Mouse (Mus musculus): ENCODE results near the gene Tulp2. TPM values are rescaled to one million over a fixed set of nuclear protein-coding genes. Genes with fewer than 3 reads are reported as not detected.

Tulp2 gene
- polyA plus RNA-seq, 1 experiment from 2014 or later, result 1.8 TPM

DNA sequence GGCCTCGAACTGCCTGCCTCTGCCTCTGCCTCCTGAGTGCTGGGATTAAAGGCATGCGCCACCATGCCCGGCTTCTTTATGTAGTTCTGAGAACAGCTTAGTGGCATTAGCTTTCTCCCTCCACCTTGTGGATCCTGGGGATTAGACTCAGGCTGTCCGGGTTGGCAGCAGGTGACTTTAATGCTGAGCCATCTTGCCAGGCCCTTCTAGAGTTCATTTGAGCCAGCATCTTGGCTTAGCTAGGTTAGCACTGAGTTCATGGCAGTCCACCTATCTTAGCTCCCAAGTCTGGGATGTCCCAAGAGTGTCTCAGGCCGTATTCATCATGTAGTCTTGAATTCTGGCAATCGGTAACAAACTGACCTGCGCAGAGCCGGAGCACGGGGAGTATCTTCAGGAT lies 83.8 kb downstream of the Tulp2 start:
- H3K4me1 ChIP-seq, result peaks cover 25% of the 10 kb centered on the region
- 92% methylated on average over 9 of the region's 9 CpGs for WGBS
- no peak overlapping the region for H3K4me3 ChIP-seq (replicated peaks)

DNA sequence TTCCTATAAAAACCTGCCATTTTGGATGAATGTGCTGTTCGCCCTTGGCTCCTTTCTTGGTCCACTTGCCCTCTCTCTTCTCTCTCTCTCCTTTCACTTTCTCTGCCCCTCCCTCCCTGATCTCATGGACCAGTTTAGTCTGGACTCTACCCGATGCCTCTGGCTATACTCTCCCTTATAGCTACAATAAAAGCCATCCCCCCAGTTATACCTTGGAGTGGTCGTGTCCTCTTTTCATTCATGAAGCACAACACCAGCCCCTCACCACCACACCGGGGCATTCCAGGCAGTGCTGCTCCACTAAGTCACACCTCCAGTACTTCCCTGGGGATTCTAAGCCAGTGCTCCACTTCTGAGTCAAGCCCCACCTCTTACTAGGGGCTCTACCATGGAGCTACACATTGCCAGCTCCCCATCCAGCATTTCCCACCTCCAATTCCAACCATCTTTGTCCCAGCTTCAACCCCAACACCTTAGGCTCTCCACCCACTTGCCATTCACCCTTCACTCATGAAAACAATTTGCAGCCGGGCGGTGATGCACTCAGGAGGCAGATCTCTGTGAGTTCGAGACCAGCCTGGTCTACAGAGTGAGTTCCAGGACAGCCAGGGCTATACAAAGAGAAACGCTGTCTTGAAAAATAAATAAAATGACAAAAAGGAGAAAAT lies 85.6 kb downstream of the Tulp2 start:
- H3K4me3 ChIP-seq (replicated peaks), result no peak overlapping the region
- ATAC-seq (ENCODE audit: insufficient read depth, low FRiP score, low read depth), result no peak
- H3K9me3 ChIP-seq, result no peaks in the 10 kb centered on the region
- H3K4me1 ChIP-seq, result peaks cover 25% of the 10 kb centered on the region; the same call in 1 of the 2 replicates
- H3K36me3 ChIP-seq, result no peaks in the 10 kb centered on the region
- H3K27ac ChIP-seq, result peak overlapping the region; percentile 91
- H3K9ac ChIP-seq, result no peak overlapping the region
- no peaks in the 10 kb centered on the region for H3K27me3 ChIP-seq (replicated peaks)
- H3K4me2 ChIP-seq, result peak overlapping the region; percentile 78; the same call in 1 of the 2 replicates
- WGBS, result 69% methylated on average over 8 of the region's 8 CpGs

More for the DNA sequence above, 83.8 kb downstream of the Tulp2 start:
- no peak for ATAC-seq (ENCODE audit: insufficient read depth, low FRiP score, low read depth)
- H3K9me3 ChIP-seq, result no peaks in the 10 kb centered on the region
- H3K27ac ChIP-seq, result no peak overlapping the region
- H3K27me3 ChIP-seq (replicated peaks), result no peaks in the 10 kb centered on the region
- no peaks in the 10 kb centered on the region for H3K36me3 ChIP-seq
- no peak overlapping the region for H3K9ac ChIP-seq
- H3K4me2 ChIP-seq, result no peak overlapping the region

GRCm38 (mm10) chr7:45567780-45568516 lies 86.3 kb downstream of the Tulp2 start:
- Histone ChIP-seq H3K4me3 (replicated peaks) (peak overlapping the region; percentile 47), H3K27ac (peak overlapping the region; percentile 91), H3K9ac (0 out of 2 replicates have a peak overlapping the region, but pooled peaks have one; percentile 20), H3K4me1 (peaks cover 24% of the 10 kb centered on the region; the same call in 1 of the 2 replicates), H3K27me3 (replicated peaks) (no peaks in the 10 kb centered on the region), H3K4me2 (peak overlapping the region; percentile 78), H3K9me3 (no peaks in the 10 kb centered on the region), H3K36me3 (no peaks in the 10 kb centered on the region)
- 2% methylated on average over 24 of the region's 24 CpGs for WGBS
- peak; percentile 96 for ATAC-seq (ENCODE audit: insufficient read depth, low FRiP score, low read depth)

GRCm38 (mm10) chr7:45568601-45569473 lies 87.2 kb downstream of the Tulp2 start:
- no peaks in the 10 kb centered on the region for H3K36me3 ChIP-seq
- H3K4me1 ChIP-seq, result peaks cover 24% of the 10 kb centered on the region; the same call in 1 of the 2 replicates

GRCm38 (mm10) chr7:45570103-45570741 lies 88.5 kb downstream of the Tulp2 start, which contains the start of gene Bcat2:
Bcat2 (plus strand) TSS chr7:45570153.
- Histone ChIP-seq H3K9me3 (no peaks in the 10 kb centered on the region), H3K36me3 (no peaks in the 10 kb centered on the region), H3K27ac (peak within 1 kb of the TSS; percentile 91), H3K4me1 (peaks cover 24% of the 10 kb centered on the region; the same call in 1 of the 2 replicates), H3K27me3 (replicated peaks) (no peaks in the 10 kb centered on the region), H3K4me2 (peak within 1 kb of the TSS; percentile 76), H3K9ac (peak within 1 kb of the TSS; percentile 74), H3K4me3 (replicated peaks) (peak within 1 kb of the TSS; percentile 80)
- under 1% methylated on average over 38 of the region's 42 CpGs for WGBS
- peak; percentile 69 for ATAC-seq (ENCODE audit: insufficient read depth, low FRiP score, low read depth)

More at GRCm38 (mm10) chr7:45568601-45569473, 87.2 kb downstream of the Tulp2 start:
- WGBS, result 73% methylated on average over 10 of the region's 10 CpGs
- Histone ChIP-seq H3K4me3 (replicated peaks) (peak overlapping the region; percentile 47), H3K9me3 (no peaks in the 10 kb centered on the region), H3K4me2 (peak overlapping the region; percentile 78), H3K9ac (no peak overlapping the region), H3K27ac (peak overlapping the region; percentile 91), H3K27me3 (replicated peaks) (no peaks in the 10 kb centered on the region)
- peak; percentile 2; the same call in 1 of the 2 replicates for ATAC-seq (ENCODE audit: insufficient read depth, low FRiP score, low read depth)

DNA sequence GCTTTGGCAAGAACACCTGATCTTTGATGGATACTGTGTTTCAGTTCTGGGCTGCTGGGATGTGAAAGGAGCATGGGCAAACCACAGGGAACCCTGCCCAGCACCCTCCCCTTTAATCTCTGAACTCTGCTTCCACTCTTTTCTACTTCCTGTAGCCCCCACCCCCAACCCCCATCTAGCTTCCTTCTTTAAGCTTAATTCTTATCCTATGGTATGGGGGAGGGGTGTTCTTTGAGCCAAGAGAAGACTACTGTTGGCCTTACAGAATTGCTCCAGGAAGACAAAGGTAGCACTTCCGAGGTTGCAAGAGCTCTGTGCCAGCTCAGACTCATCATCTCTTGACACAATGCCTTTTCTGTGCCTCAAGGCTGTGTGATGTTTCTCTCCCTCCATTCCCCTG lies 90.3 kb downstream of the Tulp2 start:
- Histone ChIP-seq H3K27me3 (replicated peaks) (no peaks in the 10 kb centered on the region), H3K4me1 (peaks cover 24% of the 10 kb centered on the region; the same call in 1 of the 2 replicates), H3K36me3 (peaks cover 9% of the 10 kb centered on the region), H3K9me3 (no peaks in the 10 kb centered on the region), H3K4me3 (replicated peaks) (no peak overlapping the region), H3K4me2 (peak overlapping the region; percentile 76), H3K9ac (no peak overlapping the region), H3K27ac (peak overlapping the region; percentile 91; the same call in 1 of the 2 replicates)
- 38% methylated on average over 1 of the region's 1 CpGs for WGBS
- ATAC-seq (ENCODE audit: insufficient read depth, low FRiP score, low read depth), result no peak

Small RNAs within 50 kb of the gene (microRNA-seq; reads per million reads assigned to microRNA genes)
- gene Gm22133, result not detected

Other genes with a start within 250 kb of the Tulp2 start
- gene Cd37, start 242.8 kb upstream of the Tulp2 start, polyA plus RNA-seq (2015; fragmentation: Nextera tagmentation; extraction: Ambion mirVana), result 4.2 and 7.1 TPM in 2 replicates
- gene Slc6a16, start 240.8 kb upstream of the Tulp2 start, polyA plus RNA-seq (2015; fragmentation: Nextera tagmentation; extraction: Ambion mirVana), result not detected in 2 replicates
- not detected in 2 replicates for gene Slc6a21, start 204.4 kb upstream of the Tulp2 start, polyA plus RNA-seq (2015; fragmentation: Nextera tagmentation; extraction: Ambion mirVana)
- gene Trpm4, start 148.1 kb upstream of the Tulp2 start, polyA plus RNA-seq (2015; fragmentation: Nextera tagmentation; extraction: Ambion mirVana), result 23.9 and 26.9 TPM in 2 replicates
- 1.4 and 1.5 TPM in 2 replicates for gene Hrc, start 146.6 kb upstream of the Tulp2 start, polyA plus RNA-seq (2015; fragmentation: Nextera tagmentation; extraction: Ambion mirVana)
- gene Ppfia3, start 114.9 kb upstream of the Tulp2 start, polyA plus RNA-seq (2015; fragmentation: Nextera tagmentation; extraction: Ambion mirVana), result 4.8 and 5.6 TPM in 2 replicates
- 3.5 and 4.0 TPM in 2 replicates for gene Lin7b, start 111.3 kb upstream of the Tulp2 start, polyA plus RNA-seq (2015; fragmentation: Nextera tagmentation; extraction: Ambion mirVana)
- 225 and 247 TPM in 2 replicates for gene Snrnp70, start 86.1 kb upstream of the Tulp2 start, polyA plus RNA-seq (2015; fragmentation: Nextera tagmentation; extraction: Ambion mirVana)
- 0.08 TPM in 1 of 2 replicates, not detected in the other for gene Kcna7, start 76.2 kb upstream of the Tulp2 start, polyA plus RNA-seq (2015; fragmentation: Nextera tagmentation; extraction: Ambion mirVana)
- gene Ntf5, start 68.2 kb upstream of the Tulp2 start, polyA plus RNA-seq (2015; fragmentation: Nextera tagmentation; extraction: Ambion mirVana), result 2.6 and 2.7 TPM in 2 replicates
- 0.62 TPM in 1 of 2 replicates, not detected in the other for gene Lhb, start 61.1 kb upstream of the Tulp2 start, polyA plus RNA-seq (2015; fragmentation: Nextera tagmentation; extraction: Ambion mirVana)
- gene Gys1, start 47.0 kb upstream of the Tulp2 start, polyA plus RNA-seq (2015; fragmentation: Nextera tagmentation; extraction: Ambion mirVana), result 34.3 and 37.7 TPM in 2 replicates
- 127 and 139 TPM in 2 replicates for gene Ruvbl2, start 43.8 kb upstream of the Tulp2 start, polyA plus RNA-seq (2015; fragmentation: Nextera tagmentation; extraction: Ambion mirVana)
- 4,747 and 4,817 TPM in 2 replicates for gene Ftl1, start 22.0 kb upstream of the Tulp2 start, polyA plus RNA-seq (2015; fragmentation: Nextera tagmentation; extraction: Ambion mirVana)
- 157 and 168 TPM in 2 replicates for gene Bax, start 15.0 kb upstream of the Tulp2 start, polyA plus RNA-seq (2015; fragmentation: Nextera tagmentation; extraction: Ambion mirVana)
- gene Gm45808, start 4.9 kb downstream of the Tulp2 start, polyA plus RNA-seq (2015; fragmentation: Nextera tagmentation; extraction: Ambion mirVana), result not detected in 2 replicates
- gene Dhdh, start 6.9 kb downstream of the Tulp2 start, polyA plus RNA-seq (2015; fragmentation: Nextera tagmentation; extraction: Ambion mirVana), result 3.5 and 3.7 TPM in 2 replicates
- 214 and 230 TPM in 2 replicates for gene Nucb1, start 28.5 kb downstream of the Tulp2 start, polyA plus RNA-seq (2015; fragmentation: Nextera tagmentation; extraction: Ambion mirVana)
- gene Ppp1r15a, start 44.4 kb downstream of the Tulp2 start, polyA plus RNA-seq (2015; fragmentation: Nextera tagmentation; extraction: Ambion mirVana), result 21.1 and 36.1 TPM in 2 replicates
- gene Plekha4, start 44.5 kb downstream of the Tulp2 start, polyA plus RNA-seq (2015; fragmentation: Nextera tagmentation; extraction: Ambion mirVana), result 2.9 TPM in 2 replicates
- 2.2 and 3.9 TPM in 2 replicates for gene Hsd17b14, start 73.0 kb downstream of the Tulp2 start, polyA plus RNA-seq (2015; fragmentation: Nextera tagmentation; extraction: Ambion mirVana)
- gene Bcat2, start 88.3 kb downstream of the Tulp2 start, polyA plus RNA-seq (2015; fragmentation: Nextera tagmentation; extraction: Ambion mirVana), result 78.8 and 87.1 TPM in 2 replicates
- 0.18 and 0.41 TPM in 2 replicates for gene Fgf21, start 133.6 kb downstream of the Tulp2 start, polyA plus RNA-seq (2015; fragmentation: Nextera tagmentation; extraction: Ambion mirVana)
- 0.76 and 0.84 TPM in 2 replicates for gene Fut1, start 135.4 kb downstream of the Tulp2 start, polyA plus RNA-seq (2015; fragmentation: Nextera tagmentation; extraction: Ambion mirVana)
- 0.19 and 0.31 TPM in 2 replicates for gene Izumo1, start 139.9 kb downstream of the Tulp2 start, polyA plus RNA-seq (2015; fragmentation: Nextera tagmentation; extraction: Ambion mirVana)
- 11.0 and 11.6 TPM in 2 replicates for gene Rasip1, start 145.6 kb downstream of the Tulp2 start, polyA plus RNA-seq (2015; fragmentation: Nextera tagmentation; extraction: Ambion mirVana)
- gene Mamstr, start 158.1 kb downstream of the Tulp2 start, polyA plus RNA-seq (2015; fragmentation: Nextera tagmentation; extraction: Ambion mirVana), result 7.4 and 9.5 TPM in 2 replicates
- gene Fut2, start 184.5 kb downstream of the Tulp2 start, polyA plus RNA-seq (2015; fragmentation: Nextera tagmentation; extraction: Ambion mirVana), result 5.2 and 6.7 TPM in 2 replicates
- gene Ntn5, start 202.1 kb downstream of the Tulp2 start, polyA plus RNA-seq (2015; fragmentation: Nextera tagmentation; extraction: Ambion mirVana), result 0.70 and 1.0 TPM in 2 replicates
- gene Sec1, start 212.5 kb downstream of the Tulp2 start, polyA plus RNA-seq (2015; fragmentation: Nextera tagmentation; extraction: Ambion mirVana), result 3.6 and 4.5 TPM in 2 replicates
- gene Car11, start 218.0 kb downstream of the Tulp2 start, polyA plus RNA-seq (2015; fragmentation: Nextera tagmentation; extraction: Ambion mirVana), result 9.6 and 10.1 TPM in 2 replicates
- 2.8 and 4.4 TPM in 2 replicates for gene Dbp, start 223.2 kb downstream of the Tulp2 start, polyA plus RNA-seq (2015; fragmentation: Nextera tagmentation; extraction: Ambion mirVana)
- gene Rpl18, start 233.6 kb downstream of the Tulp2 start, polyA plus RNA-seq (2015; fragmentation: Nextera tagmentation; extraction: Ambion mirVana), result 954 and 1,069 TPM in 2 replicates
- gene Sphk2, start 236.1 kb downstream of the Tulp2 start, polyA plus RNA-seq (2015; fragmentation: Nextera tagmentation; extraction: Ambion mirVana), result 35.4 and 36.7 TPM in 2 replicates
- gene Fam83e, start 239.3 kb downstream of the Tulp2 start, polyA plus RNA-seq (2015; fragmentation: Nextera tagmentation; extraction: Ambion mirVana), result 12.8 and 13.3 TPM in 2 replicates
- gene Spaca4, start 243.9 kb downstream of the Tulp2 start, polyA plus RNA-seq (2015; fragmentation: Nextera tagmentation; extraction: Ambion mirVana), result 0.45 TPM in 1 of 2 replicates, not detected in the other